27 mouse cellular contexts compared by ENCODE assay signal in the genomic region with DNA sequence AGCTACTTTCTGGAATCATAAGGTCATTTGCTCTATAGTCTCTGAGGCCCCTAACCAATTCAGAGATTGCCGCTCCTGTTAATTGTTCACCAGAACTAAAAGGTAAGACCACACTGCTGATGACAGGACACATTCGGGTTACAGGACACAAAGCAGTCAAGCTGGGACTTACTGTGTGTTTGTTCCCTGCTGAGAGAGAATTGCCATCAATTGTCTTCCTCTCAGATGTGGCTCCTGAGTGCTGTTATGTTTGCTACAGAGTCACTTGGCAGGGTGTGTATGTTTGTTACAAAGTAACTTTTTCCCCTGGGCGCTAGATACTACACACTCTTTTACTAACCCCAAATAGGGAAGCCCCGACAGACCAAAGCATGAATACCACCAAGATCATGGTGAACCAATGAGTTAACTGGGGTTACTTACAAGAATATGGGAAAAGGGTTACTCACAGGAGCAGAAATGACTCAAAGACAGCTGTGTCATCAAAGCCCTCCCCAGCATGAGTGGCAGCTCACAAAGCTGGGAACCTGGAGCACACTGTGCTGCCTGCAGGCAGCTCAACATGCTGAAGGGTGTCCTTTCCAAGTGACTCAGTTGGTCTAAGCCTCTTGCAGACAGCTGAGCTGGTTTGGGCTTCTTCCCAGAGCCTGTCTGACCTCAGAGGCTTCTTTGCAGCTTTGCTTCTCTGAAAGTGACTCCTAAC. TPM values are rescaled to one million over a fixed set of nuclear protein-coding genes. Genes with fewer than 3 reads are reported as not detected.
A peak's percentile ranks its signal among the peaks of the same experiment; 100 is the strongest.
DNase-seq lines count a peak whose midpoint lies in the region; ATAC-seq lines count a peak whose summit lies in the region.
"Had no signal": no experiment of that assay in that cellular context is flagged by ENCODE, and none has a peak within 500 bp of the region (broad histone marks: within the 10 kb centered on the region; RNA-seq: fewer than 3 reads in every experiment).

No protein-coding gene starts in this region.

- peaks cover 6% of the 10 kb centered on the region for H3K36me3 ChIP-seq in hindbrain, embryonic 16.5 days (ENCODE audit: control insufficient read depth, insufficient read depth, low read length)

- no peak overlapping the region for H3K9ac ChIP-seq in hindbrain, embryonic 16.5 days (ENCODE audit: low read depth, low read length)
- H3K9ac ChIP-seq: forebrain, embryonic 13.5 days; kidney, embryonic 15.5 days; limb, embryonic 13.5 days; liver, embryonic 12.5 days; neural tube, embryonic 15.5 days; stomach, embryonic 15.5 days had no signal

- peak; percentile 59 for DNase-seq in adrenal gland, adult 2 months
- no peak for DNase-seq in adrenal gland, adult 8-10 months
- DNase-seq in 3134 (ENCODE audit: extremely low read depth, insufficient read length, low spot score) (peak; percentile 54), adipocyte (ENCODE audit: low spot score) (peak; percentile 57)
- DNase-seq in Muller cell, postnatal 12 days (ENCODE audit: inconsistent ontology term): peak; percentile 32
- DNase-seq in right cerebral cortex, postnatal 14 days: no peak
- no peak for DNase-seq in cerebellum, postnatal 4 days (ENCODE audit: low spot score in 2 of 2)
- DNase-seq: B cell, adult 2 months; cerebellum, adult 8-10 months; cerebellum, postnatal 36 days; kidney, postnatal 4 days; lung, adult 2 months; lung, postnatal 14 days; right cerebral cortex, adult 18-20 months; thymus, postnatal 25 days had no signal

- H3K4me2 ChIP-seq in hindbrain, embryonic 16.5 days (ENCODE audit: low read length): no peak overlapping the region
- H3K4me2 ChIP-seq: forebrain, embryonic 13.5 days; kidney, embryonic 15.5 days; limb, embryonic 13.5 days; liver, embryonic 12.5 days; neural tube, embryonic 15.5 days; stomach, embryonic 15.5 days had no signal

- H3K9me3 ChIP-seq in hindbrain, embryonic 16.5 days (ENCODE audit: control insufficient read depth, low read length): no peaks in the 10 kb centered on the region
- H3K9me3 ChIP-seq: embryonic facial prominence, embryonic 10.5 days; forebrain, embryonic 13.5 days; heart, embryonic 10.5 days; kidney, embryonic 15.5 days; limb, embryonic 13.5 days; liver, embryonic 12.5 days; neural tube, embryonic 15.5 days; stomach, embryonic 15.5 days had no signal

- no peak overlapping the region for H3K4me3 ChIP-seq in hindbrain, embryonic 16.5 days (ENCODE audit: low read length)
- H3K4me3 ChIP-seq: embryonic facial prominence, embryonic 10.5 days; forebrain, embryonic 13.5 days; heart, embryonic 10.5 days; kidney, embryonic 15.5 days; limb, embryonic 13.5 days; liver, embryonic 12.5 days; neural tube, embryonic 15.5 days; stomach, embryonic 15.5 days had no signal

- WGBS in hindbrain, embryonic 16.5 days: 50% methylated on average over 4 of the region's 4 CpGs

- H3K27me3 ChIP-seq in hindbrain, embryonic 16.5 days (replicated peaks; ENCODE audit: control insufficient read depth, insufficient read depth, low read length): no peaks in the 10 kb centered on the region
- H3K27me3 ChIP-seq: forebrain, embryonic 13.5 days; kidney, embryonic 15.5 days; limb, embryonic 13.5 days; liver, embryonic 12.5 days; neural tube, embryonic 15.5 days; stomach, embryonic 15.5 days had no signal

- no peak overlapping the region for H3K27ac ChIP-seq in hindbrain, embryonic 16.5 days (ENCODE audit: low read depth, low read length)
- H3K27ac ChIP-seq: embryonic facial prominence, embryonic 10.5 days; forebrain, embryonic 13.5 days; heart, embryonic 10.5 days; kidney, embryonic 15.5 days; limb, embryonic 13.5 days; liver, embryonic 12.5 days; neural tube, embryonic 15.5 days; stomach, embryonic 15.5 days had no signal

- ATAC-seq in hindbrain, embryonic 16.5 days: no peak
- ATAC-seq: forebrain, embryonic 13.5 days; intestine, postnatal 0 days; liver, embryonic 12.5 days had no signal

- H3K4me1 ChIP-seq in hindbrain, embryonic 16.5 days (ENCODE audit: control insufficient read depth, insufficient read depth, low read depth, low read length): no peaks in the 10 kb centered on the region
- H3K4me1 ChIP-seq: embryonic facial prominence, embryonic 10.5 days; forebrain, embryonic 13.5 days; heart, embryonic 10.5 days; kidney, embryonic 15.5 days; limb, embryonic 13.5 days; neural tube, embryonic 15.5 days; stomach, embryonic 15.5 days had no signal

RNA-seq across cellular contexts. Expression of gene Twf1, which starts 15.0 kb away (rescaled TPM):
- 100 to 1,000 TPM in 1 of 2 experiments, 10 to 100 TPM in 1; 99.3 to 104 TPM for total RNA-seq in adrenal gland, adult 2 months (2021)
- polyA plus RNA-seq in adrenal gland, adult 2 months (2012; rRNA removed): 22.7 and 27.5 TPM in 2 replicates
- total RNA-seq in adrenal gland, adult 8-10 months (2022): 100 to 1,000 TPM in 2 of 4 experiments, 10 to 100 TPM in 2; 83.9 to 116 (median 98.3) TPM
- polyA plus RNA-seq in hindbrain, embryonic 16.5 days (2015; fragmentation: Nextera tagmentation; extraction: Ambion mirVana): 74.2 and 75.0 TPM in 2 replicates

RNA-seq across cellular contexts. Expression of gene Irak4, which starts 31.3 kb away (rescaled TPM):
- total RNA-seq in adrenal gland, adult 2 months (2021): 10 to 100 TPM; 13.4 to 18.6 TPM
- polyA plus RNA-seq in adrenal gland, adult 2 months (2012; rRNA removed): 8.6 and 9.2 TPM in 2 replicates
- total RNA-seq in adrenal gland, adult 8-10 months (2022): 10 to 100 TPM; 11.9 to 16.8 (median 14.1) TPM
- polyA plus RNA-seq in hindbrain, embryonic 16.5 days (2015; fragmentation: Nextera tagmentation; extraction: Ambion mirVana): 1.7 and 2.5 TPM in 2 replicates

RNA-seq across cellular contexts. Expression of gene Pus7l, which starts 31.4 kb away (rescaled TPM):
- total RNA-seq in adrenal gland, adult 2 months (2021): 1 to 10 TPM; 2.9 to 3.1 TPM
- 2.0 and 2.1 TPM in 2 replicates for polyA plus RNA-seq in adrenal gland, adult 2 months (2012; rRNA removed)
- total RNA-seq in adrenal gland, adult 8-10 months (2022): 1 to 10 TPM; 3.5 to 5.4 (median 4.2) TPM
- 6.0 and 6.1 TPM in 2 replicates for polyA plus RNA-seq in hindbrain, embryonic 16.5 days (2015; fragmentation: Nextera tagmentation; extraction: Ambion mirVana)

RNA-seq across cellular contexts. Expression of gene Tmem117, which starts 54.3 kb away (rescaled TPM):
- 1 to 10 TPM; 2.5 to 7.1 TPM for total RNA-seq in adrenal gland, adult 2 months (2021)
- polyA plus RNA-seq in adrenal gland, adult 2 months (2012; rRNA removed): 0.26 and 0.30 TPM in 2 replicates
- 10 to 100 TPM in 1 of 4 experiments, 1 to 10 TPM in 3; 3.3 to 11.1 (median 6.5) TPM for total RNA-seq in adrenal gland, adult 8-10 months (2022)
- polyA plus RNA-seq in hindbrain, embryonic 16.5 days (2015; fragmentation: Nextera tagmentation; extraction: Ambion mirVana): 13.9 and 16.2 TPM in 2 replicates
- total RNA-seq: hematopoietic stem cell, adult 5-6 weeks; megakaryocyte-erythroid progenitor cell, adult 5-6 weeks had no signal
- polyA plus RNA-seq: liver, embryonic 12.5 days had no signal

Comparison
In these comparisons a context has a peak if more than half of its experiments do, and no peak if none do; other contexts are left out.
1. DNase-seq: peak in adrenal gland, adult 2 months (single experiment), 3134 (single experiment), Muller cell, postnatal 12 days (single experiment) and adipocyte (single experiment); none in adrenal gland, adult 8-10 months (single experiment), right cerebral cortex, postnatal 14 days (single experiment) and cerebellum, postnatal 4 days (0 of 2).